Mouse (Mus musculus) MEL (cell line): ENCODE measurements around the gene Tmtc1.

ENCODE experiments used
- CHD1 ChIP-seq: IDR thresholded peaks from 2 replicates; pipeline ENCODE4 v1.6.1; 2012; ENCODE audit warnings: low read depth, mild to moderate bottlenecking, inconsistent platforms, low read length, improper control_type of control experiment
- CTCF ChIP-seq, 3 experiments: IDR thresholded peaks in 2 of 3; conservative IDR thresholded peaks in 1 of 3; 2 replicates each; pipeline ENCODE4 v1.5.1; 2011 to 2012; ENCODE audit warnings: low read length in 3 of 3, low read depth in 2 of 3, mild to moderate bottlenecking in 2 of 3, improper control_type of control experiment in 1 of 3, inconsistent platforms in 1 of 3, mixed read lengths in 1 of 3, moderate library complexity in 1 of 3; ENCODE audit not compliant: control insufficient read depth in 1 of 3, insufficient read depth in 1 of 3, poor library complexity in 1 of 3, severe bottlenecking in 1 of 3
- GATA1 ChIP-seq: IDR thresholded peaks from 2 replicates; pipeline ENCODE4 v1.6.1; 2011; ENCODE audit warnings: low read depth, low read length, improper control_type of control experiment
- MAX ChIP-seq: IDR thresholded peaks from 2 replicates; pipeline ENCODE4 v1.6.1; 2011; ENCODE audit warnings: low read length, improper control_type of control experiment
- NRF1 ChIP-seq: IDR thresholded peaks from 2 replicates; pipeline ENCODE4 v1.6.1; 2014; ENCODE audit warnings: low read depth, mild to moderate bottlenecking, inconsistent platforms, low read length, improper control_type of control experiment, moderate library complexity; ENCODE audit not compliant: poor library complexity, insufficient read depth, severe bottlenecking
- POLR2A ChIP-seq, 2 experiments: IDR thresholded peaks; 2 replicates each; pipeline ENCODE4 v1.6.1; 2011 to 2012; ENCODE audit warnings: low read length in 2 of 2, mild to moderate bottlenecking in 2 of 2, control low read depth in 1 of 2, improper control_type of control experiment in 1 of 2, low read depth in 1 of 2, moderate library complexity in 1 of 2; ENCODE audit not compliant: control insufficient read depth in 1 of 2, insufficient read depth in 1 of 2, poor library complexity in 1 of 2
- POLR2AphosphoS2 ChIP-seq: IDR thresholded peaks from 2 replicates; pipeline ENCODE4 v1.6.1; 2011; ENCODE audit warnings: low read length, improper control_type of control experiment
- USF2 ChIP-seq, 2 experiments: IDR thresholded peaks; 2 replicates each; pipeline ENCODE4 v1.6.1; 2011 to 2012; ENCODE audit warnings: improper control_type of control experiment in 2 of 2, low read length in 2 of 2, borderline replicate concordance in 1 of 2, inconsistent platforms in 1 of 2, low read depth in 1 of 2, mild to moderate bottlenecking in 1 of 2; ENCODE audit not compliant: insufficient read depth in 1 of 2

GRCm38 (mm10) chr6:148345001-148345400 is 99.2 kb downstream of the Tmtc1 start:
- TF ChIP-seq CTCF (IDR thresholded peaks at IDR 0.05 in 2 of 3, conservative IDR thresholded peaks at IDR 0.05 in 1 of 3; ENCODE audit: control insufficient read depth in 1 of 3, insufficient read depth in 1 of 3, low read depth in 2 of 3, low read length in 3 of 3, poor library complexity in 1 of 3, severe bottlenecking in 1 of 3) (no peak), POLR2A (IDR thresholded peaks at IDR 0.05; ENCODE audit: control insufficient read depth in 1 of 2, insufficient read depth in 1 of 2, low read depth in 1 of 2, low read length in 2 of 2, poor library complexity in 1 of 2) (no peak), GATA1 (no peak), USF2 (IDR thresholded peaks at IDR 0.05; ENCODE audit: borderline replicate concordance in 1 of 2, insufficient read depth in 1 of 2, low read depth in 1 of 2, low read length in 2 of 2) (no peak), CHD1 (no peak), MAX (no peak), POLR2AphosphoS2 (no peak), NRF1 (no peak)
